Comparison of ENCODE assay signal across 28 mouse cellular contexts in the genomic region with DNA sequence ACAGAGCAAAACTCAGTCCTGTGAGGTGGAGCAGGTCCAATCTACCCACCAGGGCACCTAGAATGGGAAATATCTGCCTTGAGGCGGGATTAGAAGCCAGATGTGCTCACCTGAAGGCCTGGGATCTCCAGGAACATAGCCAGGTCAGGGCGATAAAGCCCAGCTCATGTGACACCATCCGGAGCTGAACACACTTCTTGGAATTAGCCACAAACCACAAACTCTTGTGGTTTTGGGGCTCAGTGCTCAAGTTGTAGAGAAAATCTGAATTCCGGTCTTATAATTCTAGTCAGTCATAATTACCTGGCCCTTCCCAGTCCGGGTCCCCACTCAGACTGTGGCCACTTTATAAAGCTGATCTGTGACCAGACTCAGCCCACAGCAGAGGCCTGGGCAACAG. TPM values are rescaled to one million over a fixed set of nuclear protein-coding genes. Genes with fewer than 3 reads are reported as not detected.
"Had no signal": no experiment of that assay in that cellular context is flagged by ENCODE, and none has a peak within 500 bp of the region (broad histone marks: within the 10 kb centered on the region; RNA-seq: fewer than 3 reads in every experiment).

A gene (plus strand): TSS at position 370 of the 400 bp plus-strand sequence.

- H3K27me3 ChIP-seq: liver, embryonic 13.5 days; midbrain, embryonic 15.5 days; stomach, embryonic 15.5 days had no signal

- H3K4me2 ChIP-seq: liver, embryonic 13.5 days; midbrain, embryonic 12.5 days; midbrain, embryonic 15.5 days; stomach, embryonic 15.5 days had no signal

- DNase-seq: kidney, adult 2 months; kidney, postnatal 25 days; layer of hippocampus, postnatal 36 days; liver, embryonic 13.5 days; lung, adult 2 months; lung, postnatal 14 days; lung, postnatal 4 days; spleen, adult 18-20 months; thymus, postnatal 25 days had no signal

- H3K4me3 ChIP-seq: layer of hippocampus, adult 2 months; left cerebral cortex, adult 2 months; liver, embryonic 13.5 days; midbrain, embryonic 12.5 days; midbrain, embryonic 15.5 days; stomach, embryonic 15.5 days had no signal

- H3K36me3 ChIP-seq: liver, embryonic 13.5 days; midbrain, embryonic 12.5 days; midbrain, embryonic 15.5 days; stomach, embryonic 15.5 days had no signal

- ATAC-seq: midbrain, embryonic 15.5 days had no signal

RNA-seq across cellular contexts. Expression of the gene that starts here (rescaled TPM):
- total RNA-seq: layer of hippocampus, adult 2 months; layer of hippocampus, postnatal 10 days; layer of hippocampus, postnatal 36 days; left cerebral cortex, adult 2 months; left cerebral cortex, postnatal 10 days; left cerebral cortex, postnatal 36 days; liver, adult 2 months; megakaryocyte, adult 5-6 weeks had no signal
- polyA plus RNA-seq: kidney, adult 2 months; kidney, embryonic 14.5 days; kidney, postnatal 0 days; large intestine, adult 2 months; limb, embryonic 11.5 days; limb, embryonic 14.5 days; liver, adult 2 months; liver, embryonic 13.5 days; liver, embryonic 16.5 days; lung, adult 2 months; lung, embryonic 16.5 days; midbrain, embryonic 12.5 days; midbrain, embryonic 15.5 days; neural tube, embryonic 11.5 days; neural tube, embryonic 14.5 days; stomach, embryonic 15.5 days had no signal
